Comparison of ENCODE assay signal across 9 mouse cellular contexts in the genomic region with DNA sequence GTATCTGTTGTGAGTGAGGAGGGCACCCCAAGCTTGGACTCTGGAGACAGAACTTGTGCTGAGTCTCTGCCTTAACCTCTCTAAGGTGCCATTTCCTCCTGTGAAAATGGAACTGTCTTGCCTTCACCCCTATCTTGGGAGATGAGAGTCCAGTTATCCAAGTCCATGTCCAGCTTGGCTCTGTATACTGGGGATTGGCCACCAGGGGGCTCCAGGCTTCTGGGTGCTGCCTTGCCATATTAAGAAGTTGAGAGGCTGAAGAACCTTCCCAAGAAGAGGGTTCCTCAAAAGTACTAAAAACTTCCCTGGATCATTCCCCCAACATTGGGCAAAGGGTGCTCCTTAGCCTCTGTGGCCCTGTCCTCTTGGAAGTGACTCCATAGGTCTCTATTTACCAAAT. TPM values are rescaled to one million over a fixed set of nuclear protein-coding genes. Genes with fewer than 3 reads are reported as not detected.
DNase-seq lines count a peak whose midpoint lies in the region; ATAC-seq and TF ChIP-seq lines count a peak whose summit lies in the region.
"Had no signal": no experiment of that assay in that cellular context is flagged by ENCODE, and none has a peak within 500 bp of the region (broad histone marks: within the 10 kb centered on the region; RNA-seq: fewer than 3 reads in every experiment).

No protein-coding gene starts in this region.

- no peak overlapping the region for H3K9ac ChIP-seq in intestine, postnatal 0 days (ENCODE audit: low read depth, low read length)
- no peak overlapping the region for H3K9ac ChIP-seq in intestine, embryonic 16.5 days (ENCODE audit: low read depth, low read length)
- no peak overlapping the region for H3K9ac ChIP-seq in stomach, postnatal 0 days (ENCODE audit: low read length)
- H3K9ac ChIP-seq: limb, embryonic 13.5 days had no signal

- H3K27me3 ChIP-seq in intestine, postnatal 0 days (replicated peaks; ENCODE audit: control insufficient read depth, insufficient read depth, low read length) = no peaks in the 10 kb centered on the region
- H3K27me3 ChIP-seq in intestine, embryonic 16.5 days (replicated peaks; ENCODE audit: control insufficient read depth, insufficient read depth, low read length) = no peaks in the 10 kb centered on the region
- H3K27me3 ChIP-seq in limb, embryonic 10.5 days (ENCODE audit: low read depth, poor library complexity, severe bottlenecking) = no peaks in the 10 kb centered on the region
- no peaks in the 10 kb centered on the region for H3K27me3 ChIP-seq in stomach, postnatal 0 days (ENCODE audit: control insufficient read depth, insufficient read depth, low read length)
- H3K27me3 ChIP-seq: limb, embryonic 13.5 days had no signal

- H3K36me3 ChIP-seq in intestine, postnatal 0 days (ENCODE audit: control insufficient read depth, insufficient read depth) = peaks cover 32% of the 10 kb centered on the region
- H3K36me3 ChIP-seq in intestine, embryonic 16.5 days (ENCODE audit: control insufficient read depth, insufficient read depth, low read length) = peaks cover 32% of the 10 kb centered on the region
- H3K36me3 ChIP-seq in limb, embryonic 10.5 days = peaks cover 48% of the 10 kb centered on the region
- peaks cover 21% of the 10 kb centered on the region for H3K36me3 ChIP-seq in stomach, postnatal 0 days (ENCODE audit: control insufficient read depth, insufficient read depth, low read length)

- no peak for ATAC-seq in intestine, postnatal 0 days
- no peak for ATAC-seq in intestine, embryonic 16.5 days
- ATAC-seq in CD4-positive, CD25-positive, alpha-beta regulatory T cell, adult 4 months = peak; percentile 39
- ATAC-seq in stomach, postnatal 0 days (ENCODE audit: low FRiP score, low TSS enrichment) = no peak

- H3K4me3 ChIP-seq in intestine, postnatal 0 days (ENCODE audit: low read depth, low read length) = no peak overlapping the region
- H3K4me3 ChIP-seq in intestine, embryonic 16.5 days (ENCODE audit: low read length) = no peak overlapping the region
- H3K4me3 ChIP-seq in limb, embryonic 10.5 days = no peak overlapping the region
- H3K4me3 ChIP-seq in stomach, postnatal 0 days (ENCODE audit: low read depth, low read length) = no peak overlapping the region
- H3K4me3 ChIP-seq: limb, embryonic 13.5 days had no signal

- H3K27ac ChIP-seq in intestine, postnatal 0 days (ENCODE audit: low read depth, low read length) = no peak overlapping the region
- no peak overlapping the region for H3K27ac ChIP-seq in intestine, embryonic 16.5 days (ENCODE audit: low read length)
- no peak overlapping the region for H3K27ac ChIP-seq in limb, embryonic 10.5 days
- H3K27ac ChIP-seq in stomach, postnatal 0 days (replicated peaks) = no peak overlapping the region
- H3K27ac ChIP-seq: limb, embryonic 13.5 days had no signal

- no peak overlapping the region for H3K4me2 ChIP-seq in intestine, postnatal 0 days (replicated peaks; ENCODE audit: low read depth)
- no peak overlapping the region for H3K4me2 ChIP-seq in intestine, embryonic 16.5 days (ENCODE audit: low read depth, low read length)
- H3K4me2 ChIP-seq in stomach, postnatal 0 days (replicated peaks; ENCODE audit: low read depth) = no peak overlapping the region
- H3K4me2 ChIP-seq: limb, embryonic 13.5 days had no signal

- H3K9me3 ChIP-seq in intestine, postnatal 0 days (ENCODE audit: control insufficient read depth) = no peaks in the 10 kb centered on the region
- peaks cover 7% of the 10 kb centered on the region; the same call in 1 of the 2 replicates for H3K9me3 ChIP-seq in intestine, embryonic 16.5 days (ENCODE audit: control insufficient read depth, low read length)
- H3K9me3 ChIP-seq in limb, embryonic 10.5 days (replicated peaks) = no peaks in the 10 kb centered on the region; the same call in 1 of the 2 replicates
- H3K9me3 ChIP-seq in stomach, postnatal 0 days (ENCODE audit: control insufficient read depth, low read length) = no peaks in the 10 kb centered on the region

- peak; percentile 72 for TF ChIP-seq CTCF in intestine, postnatal 0 days (IDR thresholded peaks at IDR 0.05; ENCODE audit: low read depth)
- TF ChIP-seq CTCF in stomach, postnatal 0 days (IDR thresholded peaks at IDR 0.05; ENCODE audit: low read depth) = peak; percentile 74

- DNase-seq in adrenal gland, adult (ENCODE audit: inconsistent age in 2 of 2, low spot score in 1 of 2) = peak; percentile 49 to 80
- DNase-seq in adrenal gland, adult 8-10 months = no peak
- DNase-seq in c-Kit-positive CD71-positive TER-119-negative erythroid progenitor cells, embryonic 14.5 days (ENCODE audit: low read depth) = peak; percentile 32
- DNase-seq in limb, embryonic 10.5 days (ENCODE audit: low spot score) = peak; percentile 44
- DNase-seq in stomach, postnatal 0 days (ENCODE audit: low spot score) = peak; percentile 56

- no peak for TF ChIP-seq EP300 in stomach, postnatal 0 days (optimal IDR thresholded peaks at IDR 0.05)

- H3K4me1 ChIP-seq in intestine, postnatal 0 days (replicated peaks; ENCODE audit: control insufficient read depth, insufficient read depth, low read length) = no peaks in the 10 kb centered on the region
- no peaks in the 10 kb centered on the region for H3K4me1 ChIP-seq in intestine, embryonic 16.5 days (ENCODE audit: control insufficient read depth, insufficient read depth, low read length)
- no peaks in the 10 kb centered on the region for H3K4me1 ChIP-seq in limb, embryonic 10.5 days
- H3K4me1 ChIP-seq in stomach, postnatal 0 days (replicated peaks; ENCODE audit: control insufficient read depth, insufficient read depth) = no peaks in the 10 kb centered on the region
- H3K4me1 ChIP-seq: limb, embryonic 13.5 days had no signal

RNA-seq across cellular contexts. Expression of a gene that starts 6.7 kb away (rescaled TPM):
- 10 to 100 TPM; 11.5 to 13.4 (median 12.6) TPM for total RNA-seq in adrenal gland, adult 8-10 months (2022)
- polyA plus RNA-seq in intestine, postnatal 0 days (2015; fragmentation: Nextera tagmentation; extraction: Ambion mirVana) = 5.2 and 5.8 TPM in 2 replicates
- polyA plus RNA-seq in intestine, embryonic 16.5 days (2015; fragmentation: Nextera tagmentation; extraction: Ambion mirVana) = 11.2 and 11.7 TPM in 2 replicates
- 1 to 10 TPM; 1.7 to 2.2 TPM for polyA plus RNA-seq in CD4-positive, CD25-positive, alpha-beta regulatory T cell, adult 4 months (2017; shearing (Covaris generic))
- polyA plus RNA-seq in limb, embryonic 10.5 days (2016; fragmentation: Nextera tagmentation; extraction: Ambion mirVana) = 21.3 and 21.6 TPM in 2 replicates
- polyA plus RNA-seq in stomach, postnatal 0 days (2015; fragmentation: Nextera tagmentation; extraction: Ambion mirVana) = 8.5 and 9.0 TPM in 2 replicates

RNA-seq across cellular contexts. Expression of a gene that starts 11.7 kb away (rescaled TPM):
- not detected for total RNA-seq in adrenal gland, adult 8-10 months (2022)
- polyA plus RNA-seq in intestine, postnatal 0 days (2015; fragmentation: Nextera tagmentation; extraction: Ambion mirVana) = 0.09 and 0.12 TPM in 2 replicates
- polyA plus RNA-seq in intestine, embryonic 16.5 days (2015; fragmentation: Nextera tagmentation; extraction: Ambion mirVana) = 0.11 and 0.33 TPM in 2 replicates
- polyA plus RNA-seq in CD4-positive, CD25-positive, alpha-beta regulatory T cell, adult 4 months (2017; shearing (Covaris generic)) = not detected
- polyA plus RNA-seq in limb, embryonic 10.5 days (2016; fragmentation: Nextera tagmentation; extraction: Ambion mirVana) = not detected in 2 replicates
- polyA plus RNA-seq in stomach, postnatal 0 days (2015; fragmentation: Nextera tagmentation; extraction: Ambion mirVana) = 4.5 and 5.8 TPM in 2 replicates
- polyA plus RNA-seq: limb, embryonic 13.5 days had no signal

RNA-seq across cellular contexts. Expression of a gene that starts 18.6 kb away (rescaled TPM):
- total RNA-seq in adrenal gland, adult 8-10 months (2022) = 1 to 10 TPM; 2.3 to 4.3 (median 3.5) TPM
- 0.50 and 0.64 TPM in 2 replicates for polyA plus RNA-seq in intestine, postnatal 0 days (2015; fragmentation: Nextera tagmentation; extraction: Ambion mirVana)
- polyA plus RNA-seq in intestine, embryonic 16.5 days (2015; fragmentation: Nextera tagmentation; extraction: Ambion mirVana) = 1.6 TPM in 2 replicates
- polyA plus RNA-seq in CD4-positive, CD25-positive, alpha-beta regulatory T cell, adult 4 months (2017; shearing (Covaris generic)) = 1 to 10 TPM in 1 of 2 experiments, under 1 TPM in 1; 0.28 to 1.3 TPM
- 0.21 TPM in 1 of 2 replicates, not detected in the other for polyA plus RNA-seq in limb, embryonic 10.5 days (2016; fragmentation: Nextera tagmentation; extraction: Ambion mirVana)
- 0.87 and 1.3 TPM in 2 replicates for polyA plus RNA-seq in stomach, postnatal 0 days (2015; fragmentation: Nextera tagmentation; extraction: Ambion mirVana)

RNA-seq across cellular contexts. Expression of a gene that starts 33.9 kb away (rescaled TPM):
- under 1 TPM in 2 of 4 experiments, not detected in 2; 0.15 to 0.16 TPM for total RNA-seq in adrenal gland, adult 8-10 months (2022)
- 0.12 TPM in 1 of 2 replicates, not detected in the other for polyA plus RNA-seq in intestine, postnatal 0 days (2015; fragmentation: Nextera tagmentation; extraction: Ambion mirVana)
- 0.27 and 0.33 TPM in 2 replicates for polyA plus RNA-seq in intestine, embryonic 16.5 days (2015; fragmentation: Nextera tagmentation; extraction: Ambion mirVana)
- polyA plus RNA-seq in CD4-positive, CD25-positive, alpha-beta regulatory T cell, adult 4 months (2017; shearing (Covaris generic)) = not detected
- polyA plus RNA-seq in limb, embryonic 10.5 days (2016; fragmentation: Nextera tagmentation; extraction: Ambion mirVana) = 0.73 and 0.94 TPM in 2 replicates
- 84.7 and 93.8 TPM in 2 replicates for polyA plus RNA-seq in stomach, postnatal 0 days (2015; fragmentation: Nextera tagmentation; extraction: Ambion mirVana)

RNA-seq across cellular contexts. Expression of a gene that starts 44.0 kb away (rescaled TPM):
- under 1 TPM in 3 of 4 experiments, not detected in 1; 0.15 to 0.22 (median 0.19) TPM for total RNA-seq in adrenal gland, adult 8-10 months (2022)
- polyA plus RNA-seq in intestine, postnatal 0 days (2015; fragmentation: Nextera tagmentation; extraction: Ambion mirVana) = 59.7 and 68.3 TPM in 2 replicates
- 9.9 and 10.1 TPM in 2 replicates for polyA plus RNA-seq in intestine, embryonic 16.5 days (2015; fragmentation: Nextera tagmentation; extraction: Ambion mirVana)
- not detected for polyA plus RNA-seq in CD4-positive, CD25-positive, alpha-beta regulatory T cell, adult 4 months (2017; shearing (Covaris generic))
- polyA plus RNA-seq in limb, embryonic 10.5 days (2016; fragmentation: Nextera tagmentation; extraction: Ambion mirVana) = not detected in 2 replicates
- 0.07 TPM in 1 of 2 replicates, not detected in the other for polyA plus RNA-seq in stomach, postnatal 0 days (2015; fragmentation: Nextera tagmentation; extraction: Ambion mirVana)
- polyA plus RNA-seq: limb, embryonic 13.5 days had no signal
